Mouse (Mus musculus): Measurements from ENCODE around the gene Pkd2.
A peak's percentile ranks its signal among the peaks of the same experiment; 100 is the strongest.
"Not testable (repeated sequence)": the region's sequence is repeated elsewhere in the genome, so short reads cannot be mapped to it uniquely, and the experiment has no call there.

The Pkd2 gene

GRCm38 (mm10) chr5:104458832-104459705 lies at the start of gene Pkd2:
Gene Pkd2 (plus strand): TSS chr5:104459450.
- DNase-seq (ENCODE audit: low read depth, low spot score), result peak; percentile 51

DNA sequence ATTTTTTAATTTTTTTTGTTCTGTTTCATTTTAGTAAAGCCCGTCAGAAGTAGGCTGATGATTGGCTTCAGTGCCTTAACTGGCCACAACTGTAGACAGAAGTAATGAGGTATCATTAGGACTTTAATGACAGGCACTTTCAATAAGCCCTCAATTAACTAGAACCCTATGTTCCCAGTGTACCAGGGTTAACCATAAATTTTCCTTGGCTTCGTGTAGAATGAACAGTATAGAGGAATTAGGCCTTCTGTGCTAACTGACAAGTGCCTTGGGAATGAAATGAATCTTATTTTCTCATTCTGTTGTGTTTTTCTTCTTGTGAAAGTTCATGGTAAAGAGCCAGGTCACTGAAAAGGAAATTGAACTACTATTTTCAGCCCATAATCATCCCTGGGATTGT lies 43.3 kb upstream of the Pkd2 start:
- DNase-seq (ENCODE audit: low read depth, low spot score), result no peak

DNA sequence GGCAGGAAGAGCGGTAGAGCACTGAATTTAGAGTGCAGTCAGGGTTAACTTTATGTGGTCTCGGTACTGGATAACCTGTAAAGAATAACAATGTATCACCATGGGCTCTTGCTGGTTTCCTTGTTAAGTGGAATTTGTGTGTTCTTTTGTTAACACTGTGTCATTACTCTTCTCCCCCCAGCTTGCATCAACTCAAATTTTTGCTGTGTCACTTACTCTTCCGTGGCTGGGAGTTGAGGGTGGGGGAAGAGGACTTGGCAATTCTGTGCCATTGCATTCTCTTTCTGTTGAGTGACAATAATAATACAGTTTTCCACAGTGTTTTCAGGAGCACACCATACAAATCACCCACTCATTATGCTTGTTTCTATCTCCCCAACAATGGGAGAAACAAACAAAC lies 42.2 kb upstream of the Pkd2 start:
- DNase-seq (ENCODE audit: low read depth, low spot score), result no peak

GRCm38 (mm10) chr5:104417721-104418120 lies 41.5 kb upstream of the Pkd2 start:
- no peak for DNase-seq (ENCODE audit: low read depth, low spot score)

GRCm38 (mm10) chr5:104422039-104422438 lies 37.2 kb upstream of the Pkd2 start:
- no peak for DNase-seq (ENCODE audit: low read depth, low spot score)

DNA sequence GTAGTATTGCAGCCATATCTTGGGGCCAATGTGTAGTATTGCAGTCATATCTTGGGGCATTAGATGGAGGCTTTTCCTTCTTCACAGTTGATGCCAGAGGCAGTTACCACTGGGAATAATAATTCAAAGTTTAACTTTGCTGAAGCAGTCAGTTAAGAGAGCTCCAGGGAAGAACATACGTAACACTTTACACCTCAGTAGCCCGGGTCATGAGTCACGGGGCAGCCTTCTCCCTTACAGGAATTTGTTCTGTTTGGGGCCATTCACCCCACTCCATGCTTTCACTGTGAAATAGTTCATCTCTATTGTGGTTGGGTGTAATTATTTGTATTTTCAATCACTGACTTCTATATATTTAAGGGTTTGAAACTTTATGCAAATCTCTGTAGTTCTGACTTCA lies 35.4 kb upstream of the Pkd2 start:
- no peak for DNase-seq (ENCODE audit: low read depth, low spot score)

DNA sequence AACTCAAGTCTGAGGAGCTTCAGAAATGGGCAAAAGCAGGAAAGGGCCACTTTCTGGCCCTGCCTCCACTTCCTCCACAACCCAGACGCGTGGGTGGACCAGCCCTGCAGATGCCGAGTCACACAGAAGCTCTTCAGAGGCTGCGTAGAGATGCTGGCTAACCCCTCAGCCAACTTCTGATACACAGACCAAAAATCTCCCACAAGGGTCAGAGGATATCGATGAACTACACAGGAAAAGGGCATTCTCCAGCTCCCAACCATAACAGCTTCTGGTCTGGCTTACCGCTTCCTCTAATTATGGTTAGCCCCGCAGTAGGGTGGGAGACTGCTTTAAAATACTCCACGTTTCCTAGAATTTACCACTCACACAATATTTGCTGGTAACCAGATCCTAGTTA lies 33.3 kb upstream of the Pkd2 start:
- DNase-seq (ENCODE audit: low read depth, low spot score), result no peak

DNA sequence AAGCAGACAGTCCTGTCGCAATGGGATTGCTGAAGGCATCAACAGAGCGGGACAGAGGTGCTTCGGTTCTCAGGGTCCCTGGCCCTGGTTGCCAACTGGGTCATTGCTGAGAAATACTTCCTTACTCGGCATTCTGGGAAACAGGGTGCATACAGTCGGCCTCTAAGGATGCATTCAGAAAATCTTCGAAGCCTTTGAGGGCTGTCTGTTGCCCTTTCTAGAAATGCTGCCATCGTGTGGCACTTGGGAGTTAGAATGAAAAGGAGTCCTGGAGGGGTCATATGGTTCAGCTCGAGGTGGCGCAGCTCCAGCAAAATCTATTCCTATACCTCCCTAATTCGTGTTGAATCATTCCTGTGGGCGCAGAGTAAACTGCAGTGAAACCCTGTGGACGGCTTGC lies 26.4 kb upstream of the Pkd2 start:
- DNase-seq (ENCODE audit: low read depth, low spot score), result no peak

- no peak for DNase-seq (ENCODE audit: low read depth, low spot score)
Observed at GRCm38 (mm10) chr5:104433968-104434565, 25.2 kb upstream of the Pkd2 start.

- no peak for DNase-seq (ENCODE audit: low read depth, low spot score)
Observed at GRCm38 (mm10) chr5:104434835-104435301, 24.4 kb upstream of the Pkd2 start, which contains the start of gene Spp1. Gene Spp1 (plus strand): TSS chr5:104435118.

DNA sequence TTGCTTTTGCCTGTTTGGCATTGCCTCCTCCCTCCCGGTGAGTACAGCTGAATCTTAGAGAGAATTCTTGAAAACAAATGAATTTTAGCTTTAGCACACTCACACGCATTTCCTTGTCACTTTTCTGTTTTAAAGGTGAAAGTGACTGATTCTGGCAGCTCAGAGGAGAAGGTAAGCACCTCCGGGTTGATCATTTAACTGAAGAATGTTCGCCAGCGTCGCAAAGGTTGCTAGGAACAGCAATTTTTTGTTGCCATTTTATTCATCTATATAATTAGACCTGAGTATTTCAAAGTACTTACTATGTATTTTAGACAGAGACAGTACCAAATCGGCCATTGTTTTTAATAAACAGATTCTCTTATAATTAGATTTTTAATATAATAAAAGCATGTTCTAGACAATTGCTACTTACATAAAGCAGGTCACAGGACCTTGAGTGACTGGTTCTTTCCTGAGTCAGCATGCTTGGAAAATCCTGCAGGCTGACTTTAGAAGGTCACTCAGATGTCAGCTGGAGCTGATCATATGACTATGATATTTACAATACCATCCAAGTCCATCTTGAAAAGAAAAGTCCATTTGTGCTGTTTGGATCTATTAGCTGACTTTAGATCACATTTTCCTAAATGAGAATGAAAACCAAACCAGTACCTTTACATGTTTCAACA lies 22.7 kb upstream of the Pkd2 start:
- no peak for DNase-seq (ENCODE audit: low read depth, low spot score)

DNA sequence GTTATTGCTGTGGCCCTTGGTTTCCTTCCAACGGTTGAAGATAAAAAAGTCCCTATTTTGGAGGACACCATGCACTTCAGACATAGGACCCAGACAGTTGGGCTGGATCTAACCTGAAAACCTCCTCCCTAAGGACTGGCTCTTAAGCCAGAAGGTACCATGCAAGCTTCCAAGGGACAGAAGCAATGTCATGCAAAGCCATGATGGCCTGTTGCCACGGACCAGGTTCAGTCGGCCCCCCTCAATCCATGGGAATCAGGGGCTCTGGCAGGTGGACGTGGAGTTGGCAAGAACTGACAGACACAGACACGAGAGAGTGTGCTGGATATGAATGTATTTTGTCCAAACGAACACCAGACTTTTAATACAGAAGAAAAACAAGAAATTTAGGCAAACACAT lies 16.9 kb upstream of the Pkd2 start:
- no peak for DNase-seq (ENCODE audit: low read depth, low spot score)

- DNase-seq (ENCODE audit: low read depth, low spot score), result no peak
Observed at GRCm38 (mm10) chr5:104442850-104443249, 16.4 kb upstream of the Pkd2 start.

- peak; percentile 30 for DNase-seq (ENCODE audit: low read depth, low spot score)
Observed at GRCm38 (mm10) chr5:104446156-104446555, 13.1 kb upstream of the Pkd2 start.

DNA sequence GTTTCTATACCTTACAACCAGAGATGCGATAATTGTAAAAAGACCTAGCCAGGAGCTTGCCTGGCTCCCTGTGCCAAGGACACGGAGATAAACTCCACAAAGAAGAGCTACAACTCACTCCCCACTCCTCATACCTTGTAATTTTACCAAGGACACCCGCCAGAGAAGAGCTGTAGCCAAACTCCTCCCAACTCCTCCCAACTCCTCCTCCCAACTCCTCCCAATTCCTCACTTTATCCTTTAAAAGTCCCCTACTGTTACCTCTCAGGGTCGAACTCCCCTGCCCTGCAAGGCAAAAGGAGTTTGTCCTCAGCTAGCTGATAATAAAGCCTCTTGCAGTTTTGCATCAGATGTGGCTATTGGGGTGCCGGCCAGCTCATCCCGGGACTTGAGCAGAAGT lies 10.9 kb upstream of the Pkd2 start:
- DNase-seq (ENCODE audit: low read depth, low spot score), result not testable (repeated sequence)

DNA sequence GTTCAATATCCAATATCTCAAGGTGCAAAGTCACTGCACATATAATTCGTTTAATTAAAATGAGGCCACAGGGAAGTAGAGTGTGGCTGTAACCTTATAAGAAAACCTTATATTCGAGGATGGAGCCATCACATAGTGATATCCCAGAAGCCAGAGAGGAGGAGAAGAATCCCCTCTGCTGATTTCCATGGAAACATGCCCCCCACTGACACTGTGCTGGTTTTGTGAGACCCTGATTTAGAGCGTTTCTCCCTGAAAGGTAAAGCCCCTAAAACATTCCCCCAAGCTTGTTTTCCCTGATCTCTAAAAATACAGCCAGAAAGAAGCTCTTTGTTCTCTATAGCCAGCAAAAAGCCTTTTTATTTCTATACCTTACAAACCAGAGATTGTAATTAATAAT lies 9.8 kb upstream of the Pkd2 start:
- no peak for DNase-seq (ENCODE audit: low read depth, low spot score)

GRCm38 (mm10) chr5:104453075-104453474 lies 6.2 kb upstream of the Pkd2 start:
- no peak for DNase-seq (ENCODE audit: low read depth, low spot score)

GRCm38 (mm10) chr5:104454564-104454963 lies 4.7 kb upstream of the Pkd2 start:
- no peak for DNase-seq (ENCODE audit: low read depth, low spot score)

GRCm38 (mm10) chr5:104459706-104460455 lies 631 bp downstream of the Pkd2 start:
- DNase-seq (ENCODE audit: low read depth, low spot score), result peak; percentile 41

GRCm38 (mm10) chr5:104460456-104460838 lies 1.2 kb downstream of the Pkd2 start:
- DNase-seq (ENCODE audit: low read depth, low spot score), result no peak

DNA sequence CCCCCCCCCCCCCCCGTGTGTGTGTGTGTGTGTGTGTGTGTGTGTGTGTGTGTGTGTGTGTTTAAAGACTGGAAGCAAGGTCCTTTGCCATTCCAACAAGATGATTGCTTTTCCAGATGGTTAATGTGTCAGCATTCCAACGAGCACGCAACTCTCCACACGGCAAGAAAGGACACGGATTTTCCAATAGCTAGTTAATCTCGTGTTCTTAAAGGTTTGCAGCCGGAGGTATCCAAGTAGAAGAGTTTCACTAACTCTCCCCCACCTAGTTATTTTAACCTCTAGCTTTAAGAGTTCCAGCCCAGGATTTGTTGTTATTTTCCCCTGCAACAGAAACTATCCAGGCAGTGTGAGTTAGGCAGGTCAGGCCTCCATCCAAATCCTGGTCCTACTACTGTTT lies 1.6 kb downstream of the Pkd2 start:
- DNase-seq (ENCODE audit: low read depth, low spot score), result peak; percentile 19

DNA sequence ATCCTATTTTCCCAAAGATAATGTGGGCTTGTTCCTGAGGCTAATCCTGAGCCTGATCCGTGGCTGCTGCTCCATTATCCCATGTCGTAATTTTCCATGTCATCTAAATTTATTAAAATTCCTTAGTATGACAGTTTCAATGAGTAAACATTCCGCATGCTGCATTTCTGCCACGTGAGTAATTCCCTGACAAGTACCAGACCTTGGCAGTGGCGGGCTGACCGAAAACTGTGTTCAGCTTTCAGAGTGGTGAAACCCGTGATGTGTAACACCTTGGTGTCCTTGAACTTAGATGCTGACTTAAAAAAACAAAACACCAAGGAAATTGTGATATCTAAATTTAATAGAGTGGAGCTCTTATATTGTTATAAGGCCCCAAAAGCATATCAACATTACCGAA lies 6.0 kb downstream of the Pkd2 start:
- DNase-seq (ENCODE audit: low read depth, low spot score), result no peak

All from embryo, embryonic 11.5 days (tissue).